In genomic region chr1:118492811-118493210, GRCm38 (mm10) we compare ENCODE assay signal across 12 mouse cellular contexts.
A peak's percentile ranks its signal among the peaks of the same experiment; 100 is the strongest.
DNase-seq lines count a peak whose midpoint lies in the region; ATAC-seq and TF ChIP-seq lines count a peak whose summit lies in the region.
"Had no signal": no experiment of that assay in that cellular context is flagged by ENCODE, and none has a peak within 500 bp of the region (broad histone marks: within the 10 kb centered on the region; RNA-seq: fewer than 3 reads in every experiment).

No protein-coding gene starts in this region.

- no peak overlapping the region for H3K9ac ChIP-seq in hindbrain, postnatal 0 days (replicated peaks; ENCODE audit: low read length)
- no peak overlapping the region for H3K9ac ChIP-seq in hindbrain, embryonic 11.5 days (ENCODE audit: low read depth, low read length)
- no peak overlapping the region for H3K9ac ChIP-seq in hindbrain, embryonic 13.5 days

- no peaks in the 10 kb centered on the region for H3K27me3 ChIP-seq in hindbrain, postnatal 0 days (ENCODE audit: insufficient read depth, low read length)
- no peaks in the 10 kb centered on the region for H3K27me3 ChIP-seq in hindbrain, embryonic 11.5 days (ENCODE audit: control insufficient read depth, insufficient read depth, low read length)
- no peaks in the 10 kb centered on the region for H3K27me3 ChIP-seq in hindbrain, embryonic 13.5 days

- H3K36me3 ChIP-seq in hindbrain, postnatal 0 days (ENCODE audit: insufficient read depth, low read length) = peaks cover 6% of the 10 kb centered on the region; the same call in 1 of the 2 replicates
- H3K36me3 ChIP-seq in hindbrain, embryonic 11.5 days (ENCODE audit: control insufficient read depth, insufficient read depth, low read length) = no peaks in the 10 kb centered on the region
- peaks cover 8% of the 10 kb centered on the region for H3K36me3 ChIP-seq in hindbrain, embryonic 13.5 days

- ATAC-seq in hindbrain, postnatal 0 days = no peak
- no peak for ATAC-seq in hindbrain, embryonic 11.5 days (ENCODE audit: low FRiP score)
- ATAC-seq in hindbrain, embryonic 13.5 days (ENCODE audit: low FRiP score) = no peak

- WGBS in hindbrain, postnatal 0 days = 82% methylated on average over 3 of the region's 3 CpGs
- 85% methylated on average over 3 of the region's 3 CpGs for WGBS in hindbrain, embryonic 11.5 days
- 93% methylated on average over 3 of the region's 3 CpGs for WGBS in hindbrain, embryonic 13.5 days

- DNase-seq in embryo, embryonic 10.5 days (ENCODE audit: low spot score) = peak; percentile 14
- DNase-seq in embryo, embryonic 10 days (ENCODE audit: low spot score) = no peak
- peak; percentile 50 for DNase-seq in hindbrain, postnatal 0 days (ENCODE audit: low spot score)
- DNase-seq in hindbrain, embryonic 11.5 days (ENCODE audit: low spot score) = no peak
- peak; percentile 40 for DNase-seq in 3T3-L1 (ENCODE audit: low read depth, low spot score)
- peak; percentile 61 for DNase-seq in brain, adult 2 months (ENCODE audit: low read depth, low spot score)
- DNase-seq in left cerebral cortex, adult 8-10 months (ENCODE audit: low spot score in 2 of 2) = no peak
- DNase-seq: B cell, adult 2 months; cerebellum, adult 11-12 months; kidney, adult 18-20 months had no signal

- H3K4me1 ChIP-seq in hindbrain, postnatal 0 days (ENCODE audit: insufficient read depth, low read length) = no peaks in the 10 kb centered on the region
- no peaks in the 10 kb centered on the region for H3K4me1 ChIP-seq in hindbrain, embryonic 11.5 days (replicated peaks; ENCODE audit: control insufficient read depth, insufficient read depth, low read length)
- H3K4me1 ChIP-seq in hindbrain, embryonic 13.5 days (replicated peaks) = peaks cover 8% of the 10 kb centered on the region
- H3K4me1 ChIP-seq: midbrain, embryonic 10.5 days had no signal

- no peak overlapping the region for H3K4me2 ChIP-seq in hindbrain, postnatal 0 days (ENCODE audit: low read depth, low read length)
- no peak overlapping the region for H3K4me2 ChIP-seq in hindbrain, embryonic 11.5 days (replicated peaks; ENCODE audit: low read depth, low read length)
- H3K4me2 ChIP-seq in hindbrain, embryonic 13.5 days = no peak overlapping the region

- no peak overlapping the region for H3K4me3 ChIP-seq in hindbrain, postnatal 0 days (ENCODE audit: low read length)
- H3K4me3 ChIP-seq in hindbrain, embryonic 11.5 days (ENCODE audit: low read depth, low read length) = no peak overlapping the region
- no peak overlapping the region for H3K4me3 ChIP-seq in hindbrain, embryonic 13.5 days
- H3K4me3 ChIP-seq: midbrain, embryonic 10.5 days had no signal

- no peak overlapping the region for H3K27ac ChIP-seq in hindbrain, postnatal 0 days
- H3K27ac ChIP-seq in hindbrain, embryonic 11.5 days (ENCODE audit: low read depth, low read length) = no peak overlapping the region
- H3K27ac ChIP-seq in hindbrain, embryonic 13.5 days = no peak overlapping the region
- H3K27ac ChIP-seq: midbrain, embryonic 10.5 days had no signal

- H3K9me3 ChIP-seq in hindbrain, postnatal 0 days (ENCODE audit: low read length) = no peaks in the 10 kb centered on the region
- no peaks in the 10 kb centered on the region for H3K9me3 ChIP-seq in hindbrain, embryonic 11.5 days (ENCODE audit: control insufficient read depth, low read length)
- H3K9me3 ChIP-seq in hindbrain, embryonic 13.5 days = no peaks in the 10 kb centered on the region
- H3K9me3 ChIP-seq: midbrain, embryonic 10.5 days had no signal

- peak; percentile 55 for TF ChIP-seq CTCF in hindbrain, postnatal 0 days (IDR thresholded peaks at IDR 0.05; ENCODE audit: low read depth)

Comparison
In these comparisons a context has a peak if more than half of its experiments do, and no peak if none do; other contexts are left out.
1. DNase-seq: peak in embryo, embryonic 10.5 days (single experiment), hindbrain, postnatal 0 days (single experiment), 3T3-L1 (single experiment) and brain, adult 2 months (single experiment); none in embryo, embryonic 10 days (single experiment), hindbrain, embryonic 11.5 days (single experiment) and left cerebral cortex, adult 8-10 months (0 of 2).